Mouse (Mus musculus): ENCODE results near the gene Lsmem1.
A peak's percentile ranks its signal among the peaks of the same experiment; 100 is the strongest.
"Not testable (repeated sequence)": the region's sequence is repeated elsewhere in the genome, so short reads cannot be mapped to it uniquely, and the experiment has no call there.

Gene Lsmem1

DNA sequence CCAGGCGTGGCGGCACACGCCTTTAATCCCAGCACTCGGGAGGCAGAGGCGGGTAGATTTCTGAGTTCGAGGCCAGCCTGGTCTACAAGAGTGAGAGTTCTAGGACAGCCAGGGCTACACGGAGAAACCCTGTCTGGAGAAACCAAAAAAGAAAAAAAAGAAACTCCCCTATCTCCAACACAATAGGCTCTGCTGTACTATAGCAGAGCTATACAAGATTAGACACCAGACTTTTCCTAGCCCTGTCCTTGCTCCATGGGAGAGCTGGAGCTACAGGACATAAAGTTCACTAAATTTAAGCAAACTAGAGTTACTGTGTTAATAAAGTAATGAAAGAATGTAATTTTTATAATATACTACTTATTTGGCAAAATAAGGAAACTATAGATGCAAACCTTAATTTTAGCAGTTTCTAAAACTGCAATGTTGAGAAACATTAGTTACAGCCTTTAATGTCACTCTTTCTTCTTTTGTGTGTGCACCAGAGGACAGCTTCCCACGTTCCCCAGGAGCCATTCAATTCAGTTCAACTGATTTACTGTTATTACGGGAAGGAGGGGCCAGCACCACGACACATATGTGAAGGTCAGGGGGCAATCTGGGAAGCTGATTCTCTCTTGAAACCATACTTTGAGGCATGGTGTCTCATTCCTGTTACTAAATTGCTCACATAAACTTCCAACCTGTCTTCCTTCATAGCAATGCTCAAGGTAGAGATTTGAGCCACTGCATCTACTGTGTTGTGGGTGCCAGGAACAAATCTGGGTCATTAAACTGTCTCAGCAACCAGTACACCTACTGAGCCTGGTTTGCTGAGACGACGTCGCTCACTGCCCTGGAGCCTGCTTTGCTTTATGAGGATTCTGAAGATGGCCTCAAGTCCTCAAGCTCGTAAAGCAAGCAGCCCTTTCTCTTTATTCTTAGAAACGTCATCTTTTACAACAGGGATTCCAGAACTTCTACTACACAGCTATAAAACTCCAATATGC lies 15.9 kb upstream of the Lsmem1 start:
- DNase-seq (ENCODE audit: low spot score in 2 of 2): no peak

GRCm38 (mm10) chr12:40209049-40209448 lies 9.8 kb upstream of the Lsmem1 start:
- DNase-seq (ENCODE audit: low spot score in 2 of 2): no peak

DNA sequence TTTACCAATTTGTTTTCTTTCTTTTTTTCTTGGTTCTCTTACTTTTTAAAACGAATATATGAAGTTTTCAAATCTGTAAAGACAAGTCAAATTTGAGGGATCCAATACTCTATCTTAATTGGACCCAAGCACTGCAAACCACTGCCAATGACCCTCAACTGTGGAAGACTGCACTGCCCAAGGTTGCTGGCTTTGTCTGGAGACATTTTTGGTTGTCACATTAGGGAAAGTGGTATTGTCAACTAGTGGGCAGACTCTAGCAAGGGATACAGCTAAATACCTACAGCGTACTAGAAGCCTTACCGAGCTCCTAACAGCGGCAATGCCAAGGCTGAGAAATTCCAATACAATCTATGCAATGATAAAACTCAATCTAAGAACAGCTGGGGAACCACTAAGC lies 8.6 kb upstream of the Lsmem1 start:
- no peak for DNase-seq (ENCODE audit: low spot score in 2 of 2)

GRCm38 (mm10) chr12:40202161-40203035 lies 3.1 kb upstream of the Lsmem1 start:
- DNase-seq (ENCODE audit: low spot score in 2 of 2): no peak

- DNase-seq (ENCODE audit: low spot score in 2 of 2): no peak
These were observed 1.4 kb upstream of the Lsmem1 start for GRCm38 (mm10) chr12:40200484-40201235.

DNA sequence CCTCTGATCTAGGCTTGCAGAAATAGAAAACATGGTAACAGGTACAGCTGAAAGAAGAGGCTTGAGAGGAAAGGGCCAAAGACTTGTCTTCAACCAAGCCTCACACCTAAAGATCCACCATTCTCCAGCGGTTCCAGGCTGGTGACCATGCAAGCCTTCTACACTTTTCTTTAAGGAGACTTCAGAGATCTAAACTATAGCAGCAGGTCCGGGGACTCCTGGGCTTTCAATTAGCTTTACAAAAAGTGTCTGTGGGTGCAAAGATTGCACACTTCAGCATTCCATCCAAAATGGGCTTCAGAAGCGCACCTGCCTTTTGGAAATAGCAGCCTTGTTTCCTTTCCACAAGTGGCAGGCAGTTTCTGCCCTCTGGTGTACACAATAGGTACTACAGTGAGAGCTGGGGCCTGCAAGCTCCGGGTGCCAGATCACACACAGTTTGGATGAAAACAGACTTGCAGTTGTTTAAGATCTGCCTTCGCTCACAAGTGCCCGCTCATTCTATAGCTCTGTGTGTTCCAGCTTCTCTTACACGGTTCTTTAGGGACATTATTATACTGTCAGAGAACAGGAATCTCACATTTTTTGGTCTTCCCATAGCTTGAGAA lies 609 bp upstream of the Lsmem1 start:
- peak; percentile 47 to 62 for DNase-seq (ENCODE audit: low spot score in 2 of 2)

DNA sequence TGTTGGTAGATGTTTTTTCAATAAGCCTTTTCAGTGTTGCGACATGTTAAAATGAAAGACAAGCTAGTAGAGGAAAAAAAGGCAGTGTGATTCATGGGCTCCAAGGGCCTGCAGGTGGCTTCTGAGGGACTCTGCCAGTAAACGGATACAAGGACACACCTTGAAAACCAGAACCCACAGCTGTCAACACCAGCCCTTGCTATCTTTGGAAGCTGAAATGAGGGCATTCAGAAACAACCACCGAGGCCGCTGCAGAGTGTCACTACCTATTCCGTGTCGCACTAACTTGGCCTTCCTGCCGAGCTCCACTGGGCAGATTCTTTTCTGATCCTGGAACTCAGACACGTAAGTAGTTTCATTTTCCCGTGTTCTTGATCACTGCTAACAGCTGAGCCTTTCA lies 863 bp downstream of the Lsmem1 start:
- DNase-seq (ENCODE audit: low spot score in 2 of 2): no peak

DNA sequence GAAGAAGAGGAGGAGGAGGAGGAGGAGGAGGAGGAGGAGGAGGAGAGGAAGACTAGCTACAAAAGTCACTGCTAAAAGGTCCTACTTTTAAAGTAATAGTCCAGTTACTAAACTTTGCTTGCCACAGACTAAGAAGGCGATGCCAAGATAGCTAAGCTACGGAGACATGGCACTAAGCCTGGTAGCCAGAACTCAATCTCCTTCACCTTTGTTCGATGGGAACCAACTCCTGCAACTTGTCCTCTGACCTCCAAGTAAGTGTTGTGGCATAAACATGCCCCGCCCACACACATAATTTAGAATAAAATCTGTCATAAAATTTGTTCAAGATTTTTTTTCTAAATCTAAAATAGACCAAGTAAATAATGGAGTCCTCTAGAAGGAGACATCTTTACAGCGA lies 1.3 kb downstream of the Lsmem1 start:
- no peak for DNase-seq (ENCODE audit: low spot score in 2 of 2)

- DNase-seq (ENCODE audit: low spot score in 2 of 2): no peak
These were observed 1.8 kb downstream of the Lsmem1 start for GRCm38 (mm10) chr12:40197511-40197910.

DNA sequence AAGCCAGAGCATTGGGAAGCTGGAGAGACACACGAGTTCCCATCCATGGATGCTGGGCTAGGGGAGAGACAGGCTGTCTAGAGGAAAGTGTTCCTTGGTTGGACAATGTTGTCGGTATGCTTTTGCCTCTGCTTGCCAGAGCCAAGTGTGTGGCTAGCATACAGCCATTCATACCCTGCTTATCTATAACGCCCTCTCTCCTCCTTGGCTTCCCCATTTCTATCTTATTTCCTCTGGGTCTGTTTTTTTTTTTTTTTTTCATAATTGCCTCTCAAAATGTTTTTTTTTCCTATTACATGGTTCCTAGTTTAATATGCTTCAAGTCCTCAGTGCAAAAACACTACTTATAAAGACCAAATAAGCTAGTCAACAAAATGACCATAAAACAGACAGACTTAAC lies 13.8 kb downstream of the Lsmem1 start:
- DNase-seq (ENCODE audit: low spot score in 2 of 2): no peak

DNA sequence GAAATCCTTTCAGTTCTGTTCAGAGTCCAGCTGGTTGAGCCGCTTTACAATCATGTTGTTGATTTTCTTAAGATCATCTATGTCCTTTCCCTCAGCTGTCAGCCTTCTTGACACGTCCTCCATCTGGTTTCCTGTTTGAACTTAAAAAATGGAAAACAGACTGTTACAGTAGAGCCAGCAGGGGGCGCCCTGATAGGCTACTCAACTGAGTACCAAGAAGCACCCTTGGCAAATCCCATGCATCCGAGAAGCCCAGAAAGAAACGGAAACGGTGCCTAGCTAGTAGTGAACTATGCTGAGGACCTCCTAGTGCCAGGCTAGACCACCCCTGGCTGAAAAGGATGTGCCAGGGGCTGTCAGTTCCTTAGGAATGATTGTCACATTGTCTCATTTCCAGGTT lies 22.2 kb downstream of the Lsmem1 start:
- no peak for DNase-seq (ENCODE audit: low spot score in 2 of 2)

- no peak for DNase-seq (ENCODE audit: low spot score in 2 of 2)
These were observed 23.1 kb downstream of the Lsmem1 start for GRCm38 (mm10) chr12:40176158-40176557.

DNA sequence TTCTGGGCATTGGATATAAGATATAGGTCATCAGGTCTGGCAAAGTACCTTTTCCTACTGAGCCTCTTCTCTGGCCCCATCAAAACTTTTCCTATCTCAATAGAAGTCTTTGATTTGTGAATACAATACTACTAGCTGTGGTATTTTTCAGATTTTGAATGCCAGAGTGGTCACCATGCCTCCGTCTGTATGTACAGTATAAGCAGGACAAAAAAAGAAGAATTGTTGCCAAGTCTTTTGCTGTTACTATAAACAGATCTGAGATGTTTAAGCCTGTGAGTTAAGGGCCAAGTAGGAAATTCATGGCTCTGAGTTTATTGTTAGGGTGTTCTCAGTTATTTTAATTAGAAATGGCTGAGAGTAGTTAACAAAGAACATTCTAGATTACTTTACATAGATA lies 24.1 kb downstream of the Lsmem1 start:
- DNase-seq (ENCODE audit: low spot score in 2 of 2): not testable (repeated sequence)

GRCm38 (mm10) chr12:40171637-40172036 lies 27.7 kb downstream of the Lsmem1 start:
- DNase-seq (ENCODE audit: low spot score in 2 of 2): no peak

DNA sequence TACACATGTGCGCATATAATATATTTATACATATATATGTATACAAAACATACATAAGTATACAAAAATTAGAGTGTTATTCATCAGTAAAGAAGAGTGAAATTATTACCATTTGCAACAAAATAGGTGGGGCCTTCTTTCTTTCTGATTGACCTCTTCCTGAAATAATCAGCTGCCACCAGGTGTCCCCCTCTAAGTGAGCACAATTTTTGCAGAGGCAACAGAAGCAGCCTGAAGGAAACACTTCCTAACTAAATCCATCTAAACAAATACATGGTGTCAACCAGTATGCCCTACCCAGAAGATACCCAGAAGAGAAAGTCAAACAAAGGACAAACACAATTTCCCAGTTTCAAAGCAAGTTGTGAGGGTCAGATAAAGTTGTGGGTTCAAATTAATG lies 29.6 kb downstream of the Lsmem1 start:
- no peak for DNase-seq (ENCODE audit: low spot score in 2 of 2)

DNA sequence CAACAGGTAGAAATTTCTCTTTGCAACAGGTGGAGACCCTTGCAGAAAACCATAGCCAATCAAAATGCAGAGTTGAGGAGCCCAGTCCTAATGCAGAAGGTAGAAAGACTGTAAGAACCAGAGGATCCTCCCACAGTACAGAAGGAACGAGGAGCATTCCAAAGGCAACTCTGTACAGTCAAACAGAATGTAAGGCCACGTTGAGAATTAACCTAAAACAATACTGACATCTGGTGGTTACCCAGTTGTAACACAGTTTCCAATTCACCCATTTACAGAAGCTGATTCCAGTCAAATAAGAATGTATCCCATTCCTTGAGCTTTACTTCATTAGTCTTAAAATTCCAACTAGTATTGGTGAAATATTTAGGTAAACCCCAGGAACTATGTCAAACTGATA lies 34.7 kb downstream of the Lsmem1 start:
- peak in 1 of 2 experiments; percentile 6 for DNase-seq (ENCODE audit: low spot score in 2 of 2)

- DNase-seq (ENCODE audit: low spot score in 2 of 2): no peak
These were observed 38.5 kb downstream of the Lsmem1 start for GRCm38 (mm10) chr12:40160777-40161176.

GRCm38 (mm10) chr12:40154188-40154587 lies 45.1 kb downstream of the Lsmem1 start:
- DNase-seq (ENCODE audit: low spot score in 2 of 2): peak; percentile 26 to 37

- DNase-seq (ENCODE audit: low spot score in 2 of 2): no peak
These were observed 46.8 kb downstream of the Lsmem1 start for GRCm38 (mm10) chr12:40152353-40153069.

GRCm38 (mm10) chr12:40147319-40147718 lies 52.0 kb downstream of the Lsmem1 start:
- no peak for DNase-seq (ENCODE audit: low spot score in 2 of 2)

DNA sequence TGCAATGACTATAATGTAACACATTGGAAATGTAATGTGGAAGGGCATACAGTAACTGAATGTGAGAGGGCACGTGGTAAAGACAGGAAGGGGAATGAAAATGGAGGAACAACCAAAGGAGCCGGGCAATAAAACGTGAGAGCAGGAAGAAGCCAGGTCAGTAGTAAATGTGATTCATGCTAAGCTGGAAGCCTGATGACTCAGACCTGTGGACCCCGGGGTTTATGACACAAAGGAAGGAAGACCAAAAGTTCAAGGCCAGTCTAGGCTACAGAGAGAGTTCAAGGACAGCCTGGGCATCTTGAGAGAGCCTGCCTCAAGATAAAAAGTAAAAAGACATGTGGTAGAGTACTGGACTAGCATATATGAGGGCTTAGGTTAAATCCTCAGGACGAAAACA lies 52.8 kb downstream of the Lsmem1 start:
- no peak for DNase-seq (ENCODE audit: low spot score in 2 of 2)

All from natural killer cell, adult 2 months (primary cell).